Mouse (Mus musculus): Measurements from ENCODE around the gene Slc12a1. TPM values are rescaled to one million over a fixed set of nuclear protein-coding genes. Genes with fewer than 3 reads are reported as not detected.
"Not testable (repeated sequence)": the region's sequence is repeated elsewhere in the genome, so short reads cannot be mapped to it uniquely, and the experiment has no call there.

The Slc12a1 gene
- polyA plus RNA-seq (2015; fragmentation: Nextera tagmentation; extraction: Ambion mirVana) = not detected in 2 replicates

- Histone ChIP-seq H3K9me3 (no peaks in the 10 kb centered on the region), H3K27ac (no peak within 1 kb of the TSS), H3K27me3 (no peaks in the 10 kb centered on the region), H3K4me2 (no peak within 1 kb of the TSS), H3K4me3 (no peak within 1 kb of the TSS), H3K9ac (no peak within 1 kb of the TSS), H3K4me1 (no peaks in the 10 kb centered on the region), H3K36me3 (no peaks in the 10 kb centered on the region)
- ATAC-seq (ENCODE audit: borderline replicate concordance, extremely low read depth, low FRiP score, low TSS enrichment) = no peak
- 82% methylated on average over 6 of the region's 6 CpGs for WGBS
Measured at GRCm38 (mm10) chr2:125152388-125152787, at the start of gene Slc12a1. TSS of gene Slc12a1 (plus strand) at chr2:125152505.

GRCm38 (mm10) chr2:125104491-125104890 is 47.8 kb upstream of the Slc12a1 start:
- ATAC-seq (ENCODE audit: borderline replicate concordance, extremely low read depth, low FRiP score, low TSS enrichment); H3K9me3 ChIP-seq; H3K4me1 ChIP-seq; H3K4me3 ChIP-seq; H3K27me3 ChIP-seq; H3K9ac ChIP-seq; H3K27ac ChIP-seq; H3K4me2 ChIP-seq: not testable (repeated sequence)
- H3K36me3 ChIP-seq = peaks cover 48% of the 10 kb centered on the region
- WGBS = 98% methylated on average over 13 of the region's 13 CpGs

DNA sequence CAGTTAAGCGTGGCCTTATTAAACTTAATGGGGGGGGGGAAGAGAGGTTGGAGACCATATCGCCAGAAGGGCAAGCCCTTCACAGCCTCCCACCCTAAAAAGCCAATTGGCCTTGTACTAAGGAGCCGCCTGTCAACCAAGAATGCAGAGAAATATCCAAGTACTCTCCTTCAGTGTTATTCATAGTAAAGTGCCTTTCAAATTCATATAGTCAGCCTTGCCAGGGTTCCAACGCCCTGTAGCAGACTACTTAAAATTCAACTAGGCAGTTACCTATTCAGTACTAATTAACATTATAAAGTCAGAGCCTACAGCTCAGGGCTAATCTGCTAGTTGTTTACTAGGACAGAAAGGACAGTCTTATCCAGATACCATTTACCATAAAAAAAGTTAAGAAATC is 45.8 kb upstream of the Slc12a1 start:
- H3K9ac ChIP-seq; ATAC-seq (ENCODE audit: borderline replicate concordance, extremely low read depth, low FRiP score, low TSS enrichment); H3K27ac ChIP-seq; H3K27me3 ChIP-seq; H3K4me1 ChIP-seq; H3K4me3 ChIP-seq; H3K9me3 ChIP-seq; H3K4me2 ChIP-seq: not testable (repeated sequence)
- peaks cover 44% of the 10 kb centered on the region for H3K36me3 ChIP-seq
- WGBS = 95% methylated on average over 4 of the region's 4 CpGs

GRCm38 (mm10) chr2:125119381-125120110 is 32.8 kb upstream of the Slc12a1 start:
- H3K27me3 ChIP-seq = no peaks in the 10 kb centered on the region
- WGBS = 74% methylated on average over 6 of the region's 6 CpGs
- H3K27ac ChIP-seq = no peak overlapping the region
- peaks cover 10% of the 10 kb centered on the region for H3K36me3 ChIP-seq
- peaks cover 8% of the 10 kb centered on the region; the same call in 1 of the 2 replicates for H3K4me1 ChIP-seq
- no peak overlapping the region for H3K4me2 ChIP-seq
- H3K9ac ChIP-seq = no peak overlapping the region
- no peaks in the 10 kb centered on the region for H3K9me3 ChIP-seq
- ATAC-seq (ENCODE audit: borderline replicate concordance, extremely low read depth, low FRiP score, low TSS enrichment) = no peak
- H3K4me3 ChIP-seq = no peak overlapping the region

DNA sequence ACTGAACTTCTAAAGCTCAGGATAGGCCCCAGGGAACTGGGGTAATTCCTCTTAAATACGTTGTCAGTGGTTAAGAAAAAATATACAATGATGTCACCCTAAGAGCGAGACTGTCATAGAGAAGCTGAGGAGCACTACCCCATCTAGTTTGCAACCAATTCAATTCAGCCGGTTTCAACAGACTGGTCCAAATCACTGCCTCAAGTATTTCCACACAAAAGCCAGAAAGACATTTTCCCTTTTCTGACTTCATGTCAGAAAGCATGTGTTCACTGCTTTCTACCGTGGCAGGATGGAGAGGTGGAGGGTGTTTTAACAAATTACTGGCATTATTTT is 30.0 kb upstream of the Slc12a1 start:
- WGBS = 3% methylated on average over 4 of the region's 4 CpGs
- Histone ChIP-seq H3K27me3 (no peaks in the 10 kb centered on the region), H3K27ac (0 out of 2 replicates have a peak overlapping the region, but pooled peaks have one; percentile 87), H3K36me3 (no peaks in the 10 kb centered on the region), H3K9me3 (no peaks in the 10 kb centered on the region), H3K9ac (peak overlapping the region; percentile 85), H3K4me1 (peaks cover 8% of the 10 kb centered on the region; the same call in 1 of the 2 replicates), H3K4me2 (peak overlapping the region; percentile 82), H3K4me3 (peak overlapping the region; percentile 84)
- ATAC-seq (ENCODE audit: borderline replicate concordance, extremely low read depth, low FRiP score, low TSS enrichment) = no peak

GRCm38 (mm10) chr2:125122624-125123476 is 29.5 kb upstream of the Slc12a1 start:
- Histone ChIP-seq H3K4me2 (peak overlapping the region; percentile 82), H3K9ac (peak overlapping the region; percentile 85), H3K4me1 (peaks cover 8% of the 10 kb centered on the region; the same call in 1 of the 2 replicates), H3K9me3 (no peaks in the 10 kb centered on the region), H3K36me3 (no peaks in the 10 kb centered on the region), H3K4me3 (peak overlapping the region; percentile 84), H3K27me3 (no peaks in the 10 kb centered on the region), H3K27ac (peak overlapping the region; percentile 87)
- ATAC-seq (ENCODE audit: borderline replicate concordance, extremely low read depth, low FRiP score, low TSS enrichment) = peak; percentile 85
- under 1% methylated on average over 58 of the region's 59 CpGs for WGBS

DNA sequence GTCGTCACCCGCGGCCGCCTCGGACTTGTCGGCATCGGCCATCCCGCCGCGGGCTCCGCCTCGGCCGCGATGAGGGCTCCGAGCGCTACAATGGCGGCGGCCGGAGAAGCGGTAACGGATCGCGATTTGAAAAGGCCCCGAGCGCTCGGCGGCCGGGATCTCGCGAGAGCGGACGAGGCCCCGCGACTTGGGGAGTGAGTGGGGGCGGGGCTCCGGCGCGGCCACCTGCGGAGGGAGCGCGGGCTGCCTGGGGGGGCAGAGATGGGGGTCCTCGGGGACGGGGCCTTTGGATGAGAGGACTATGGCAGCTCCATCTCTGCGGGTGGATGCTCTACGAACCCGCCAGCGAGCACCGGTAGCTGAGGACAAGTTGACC is 28.8 kb upstream of the Slc12a1 start, which contains the start of gene Myef2:
TSS of gene Myef2 (minus strand) at position 185 of the 376 bp plus-strand sequence.
- under 1% methylated on average over 44 of the region's 48 CpGs for WGBS
- peak within 1 kb of the TSS; percentile 84 for H3K4me3 ChIP-seq

GRCm38 (mm10) chr2:125125824-125126223 is 26.5 kb upstream of the Slc12a1 start:
- no peak for ATAC-seq (ENCODE audit: borderline replicate concordance, extremely low read depth, low FRiP score, low TSS enrichment)
- Histone ChIP-seq H3K9ac (no peak overlapping the region), H3K27ac (no peak overlapping the region), H3K4me3 (no peak overlapping the region), H3K4me1 (peaks cover 8% of the 10 kb centered on the region; the same call in 1 of the 2 replicates), H3K4me2 (no peak overlapping the region), H3K27me3 (no peaks in the 10 kb centered on the region), H3K9me3 (no peaks in the 10 kb centered on the region), H3K36me3 (no peaks in the 10 kb centered on the region)
- 21% methylated on average over 4 of the region's 4 CpGs for WGBS

More for the DNA sequence above, 28.8 kb upstream of the Slc12a1 start, which contains the start of gene Myef2:
- peak within 1 kb of the TSS; percentile 82 for H3K4me2 ChIP-seq
- peak within 1 kb of the TSS; percentile 87 for H3K27ac ChIP-seq
- H3K9ac ChIP-seq = peak within 1 kb of the TSS; percentile 85
- H3K9me3 ChIP-seq = no peaks in the 10 kb centered on the region
- H3K36me3 ChIP-seq = no peaks in the 10 kb centered on the region
- H3K27me3 ChIP-seq = no peaks in the 10 kb centered on the region
- H3K4me1 ChIP-seq = peaks cover 8% of the 10 kb centered on the region; the same call in 1 of the 2 replicates
- ATAC-seq (ENCODE audit: borderline replicate concordance, extremely low read depth, low FRiP score, low TSS enrichment) = peak; percentile 88

DNA sequence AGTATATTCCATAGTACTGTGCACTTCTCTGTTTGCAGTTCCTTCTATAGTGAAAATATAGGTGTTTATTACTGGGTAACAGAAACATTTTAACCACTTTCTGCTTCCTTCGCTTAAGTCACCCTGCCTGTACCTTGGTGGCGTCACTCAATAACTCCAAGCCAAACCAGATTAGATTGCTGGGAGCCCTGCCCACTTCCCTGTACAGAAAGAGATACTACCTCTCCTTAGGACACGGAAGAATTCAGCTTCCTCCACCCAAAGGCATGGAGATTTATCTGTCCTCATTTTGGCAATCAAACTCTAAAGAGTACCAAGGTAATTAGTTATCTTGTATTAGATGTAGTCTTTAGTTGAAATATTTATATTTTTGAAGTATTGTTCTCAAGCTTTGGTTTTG is 25.5 kb upstream of the Slc12a1 start:
- H3K27ac ChIP-seq = no peak overlapping the region
- no peak overlapping the region for H3K4me2 ChIP-seq
- H3K4me3 ChIP-seq = no peak overlapping the region
- no peaks in the 10 kb centered on the region for H3K9me3 ChIP-seq
- H3K36me3 ChIP-seq = no peaks in the 10 kb centered on the region
- H3K27me3 ChIP-seq = no peaks in the 10 kb centered on the region
- peaks cover 4% of the 10 kb centered on the region; the same call in 1 of the 2 replicates for H3K4me1 ChIP-seq
- 67% methylated on average over 3 of the region's 3 CpGs for WGBS
- ATAC-seq (ENCODE audit: borderline replicate concordance, extremely low read depth, low FRiP score, low TSS enrichment) = no peak
- no peak overlapping the region for H3K9ac ChIP-seq

DNA sequence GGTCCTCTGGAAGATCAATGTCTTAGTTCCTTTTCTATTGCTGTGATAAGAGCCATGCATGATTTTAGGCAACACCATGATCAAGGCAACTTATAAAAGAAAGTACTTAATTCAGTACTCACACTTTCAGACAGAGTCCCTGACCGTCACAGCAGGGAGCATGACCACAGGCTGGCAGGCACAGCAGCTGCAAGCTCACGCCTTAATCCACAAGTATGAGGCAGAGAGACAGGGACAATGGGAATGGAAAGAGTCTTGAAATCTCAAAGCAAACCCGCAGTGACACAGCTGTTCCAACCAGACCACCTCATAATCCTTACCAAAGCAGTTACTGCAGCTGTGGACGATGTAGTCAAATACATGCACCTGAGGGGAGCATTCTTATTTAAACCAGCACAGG is 18.2 kb upstream of the Slc12a1 start:
- H3K9ac ChIP-seq = no peak overlapping the region
- no peaks in the 10 kb centered on the region; the same call in 1 of the 2 replicates for H3K27me3 ChIP-seq
- H3K9me3 ChIP-seq = no peaks in the 10 kb centered on the region
- no peak overlapping the region for H3K4me2 ChIP-seq
- ATAC-seq (ENCODE audit: borderline replicate concordance, extremely low read depth, low FRiP score, low TSS enrichment) = no peak
- peaks cover 8% of the 10 kb centered on the region for H3K4me1 ChIP-seq
- no peak overlapping the region for H3K4me3 ChIP-seq
- H3K36me3 ChIP-seq = no peaks in the 10 kb centered on the region
- no peak overlapping the region for H3K27ac ChIP-seq
- WGBS = 33% methylated on average over 4 of the region's 4 CpGs

GRCm38 (mm10) chr2:125135903-125136811 is 16.1 kb upstream of the Slc12a1 start, which contains the start of gene Ctxn2:
TSS of gene Ctxn2 (plus strand) at chr2:125136692.
- Histone ChIP-seq H3K4me1 (peaks cover 8% of the 10 kb centered on the region), H3K27ac (no peak within 1 kb of the TSS), H3K9me3 (no peaks in the 10 kb centered on the region), H3K9ac (no peak within 1 kb of the TSS), H3K27me3 (no peaks in the 10 kb centered on the region; the same call in 1 of the 2 replicates), H3K4me3 (peak within 1 kb of the TSS; percentile 27), H3K36me3 (no peaks in the 10 kb centered on the region), H3K4me2 (peak within 1 kb of the TSS; percentile 56)
- WGBS = 1% methylated on average over 39 of the region's 39 CpGs
- peak; percentile 59; the same call in 1 of the 2 replicates for ATAC-seq (ENCODE audit: borderline replicate concordance, extremely low read depth, low FRiP score, low TSS enrichment)
